Mouse (Mus musculus) hindbrain, embryonic 15.5 days (tissue): ENCODE measurements at regions not wholly inside any gene's neighbourhood (a gene's known extent, or its start where the extent isn't known, plus 50 kb on each side); places are given as distances from the start of the nearest gene placed in this dataset.

Source experiments
- ATAC-seq: fragments of 200-750 bp; cut with Nextera tagmentation; 2 replicates; pipeline ENCODE4 v1.8.0; 2017; ENCODE audit warnings: low read depth, moderate number of reproducible peaks, moderate TSS enrichment; ENCODE audit not compliant: low FRiP score
- H3K27ac ChIP-seq: fragments of 300-500 bp; sonication (generic); replicated peaks from 2 replicates; pipeline ENCODE4 v1.5.1; 2015; ENCODE audit warnings: mild to moderate bottlenecking, inconsistent platforms
- H3K27me3 ChIP-seq: fragments of 300-500 bp; sonication (generic); 2 replicates; pipeline ENCODE4 v1.6.1; 2015; ENCODE audit warnings: control low read depth, inconsistent platforms
- H3K36me3 ChIP-seq: fragments of 300-500 bp; sonication (generic); 2 replicates; pipeline ENCODE4 v1.6.1; 2015; ENCODE audit warnings: control low read depth, inconsistent platforms
- H3K4me1 ChIP-seq: fragments of 300-500 bp; sonication (generic); replicated peaks from 2 replicates; pipeline ENCODE4 v1.6.1; 2015; ENCODE audit warnings: control low read depth, inconsistent platforms
- H3K4me2 ChIP-seq: fragments of 300-500 bp; sonication (generic); 2 replicates; pipeline ENCODE4 v1.6.1; 2015; ENCODE audit warnings: moderate library complexity, mild to moderate bottlenecking, inconsistent platforms
- H3K4me3 ChIP-seq: fragments of 300-500 bp; sonication (generic); 2 replicates; pipeline ENCODE4 v1.5.1; 2015; ENCODE audit warnings: mild to moderate bottlenecking, inconsistent platforms
- H3K9ac ChIP-seq: fragments of 300-500 bp; sonication (generic); 2 replicates; pipeline ENCODE4 v1.6.1; 2015; ENCODE audit warnings: inconsistent platforms
- H3K9me3 ChIP-seq: fragments of 300-500 bp; sonication (generic); 2 replicates; pipeline ENCODE4 v1.6.1; 2016; ENCODE audit warnings: control low read depth, inconsistent platforms
- WGBS: fragments of 180-500 bp; shearing (Covaris S2); methylation state at CpG from one replicate; pipeline ENCODE4 v1.1.7; 2015; 5-methylcytosine and 5-hydroxymethylcytosine counted together

GRCm38 (mm10) chr8:82469824-82470223 lies 66.8 kb upstream of the Il15 start:
- ATAC-seq: no peak
- H3K27me3 ChIP-seq: no peaks in the 10 kb centered on the region

GRCm38 (mm10) chr8:82462841-82463240 lies 59.8 kb upstream of the Il15 start:
- Histone ChIP-seq H3K27me3 (no peaks in the 10 kb centered on the region), H3K4me1 (no peaks in the 10 kb centered on the region), H3K27ac (no peak overlapping the region), H3K36me3 (no peaks in the 10 kb centered on the region), H3K9ac (no peak overlapping the region), H3K4me3 (no peak overlapping the region), H3K4me2 (no peak overlapping the region), H3K9me3 (no peaks in the 10 kb centered on the region)
- ATAC-seq: no peak

More at GRCm38 (mm10) chr8:82469824-82470223, 66.8 kb upstream of the Il15 start:
- H3K9ac ChIP-seq: no peak overlapping the region
- H3K27ac ChIP-seq: no peak overlapping the region
- no peaks in the 10 kb centered on the region for H3K4me1 ChIP-seq
- no peaks in the 10 kb centered on the region for H3K9me3 ChIP-seq
- H3K4me2 ChIP-seq: no peak overlapping the region
- H3K36me3 ChIP-seq: no peaks in the 10 kb centered on the region
- H3K4me3 ChIP-seq: no peak overlapping the region

GRCm38 (mm10) chr8:82459007-82459406 lies 56.0 kb upstream of the Il15 start:
- Histone ChIP-seq H3K9me3 (no peaks in the 10 kb centered on the region), H3K27ac (no peak overlapping the region), H3K4me1 (no peaks in the 10 kb centered on the region), H3K27me3 (no peaks in the 10 kb centered on the region), H3K4me3 (no peak overlapping the region), H3K36me3 (no peaks in the 10 kb centered on the region), H3K4me2 (no peak overlapping the region), H3K9ac (no peak overlapping the region)
- ATAC-seq: no peak

- no peak overlapping the region for H3K4me2 ChIP-seq
- H3K9me3 ChIP-seq: no peaks in the 10 kb centered on the region
- H3K27ac ChIP-seq: no peak overlapping the region
- no peak overlapping the region for H3K4me3 ChIP-seq
- H3K9ac ChIP-seq: no peak overlapping the region
- WGBS: 75% methylated on average over 4 of the region's 4 CpGs
- no peaks in the 10 kb centered on the region for H3K4me1 ChIP-seq
- H3K36me3 ChIP-seq: no peaks in the 10 kb centered on the region
- no peak for ATAC-seq
- no peaks in the 10 kb centered on the region for H3K27me3 ChIP-seq
Observed at GRCm38 (mm10) chr8:82454056-82454455, 51.0 kb upstream of the Il15 start.
